Mouse (Mus musculus) heart, embryonic 12.5 days (tissue): ENCODE results near the gene Bcam. TPM values are rescaled to one million over a fixed set of nuclear protein-coding genes. Genes with fewer than 3 reads are reported as not detected.

Experiments
- ATAC-seq: fragments of 200-750 bp; cut with Nextera tagmentation; 2 replicates; pipeline ENCODE4 v1.8.0; 2017; ENCODE audit warnings: moderate TSS enrichment, moderate library complexity; ENCODE audit not compliant: insufficient number of reproducible peaks, low FRiP score
- H3K27ac ChIP-seq: fragments of 300-500 bp; sonication (generic); 2 replicates; pipeline ENCODE4 v1.5.1; 2016; ENCODE audit warnings: mild to moderate bottlenecking, moderate library complexity; ENCODE audit not compliant: poor library complexity, severe bottlenecking
- H3K27me3 ChIP-seq: fragments of 300-500 bp; sonication (generic); replicated peaks from 2 replicates; pipeline ENCODE4 v1.6.1; 2016; ENCODE audit warnings: mild to moderate bottlenecking, moderate library complexity
- H3K36me3 ChIP-seq: fragments of 300-500 bp; sonication (generic); 2 replicates; pipeline ENCODE4 v1.6.1; 2016; ENCODE audit warnings: mild to moderate bottlenecking, moderate library complexity
- H3K4me1 ChIP-seq: fragments of 300-500 bp; sonication (generic); replicated peaks from 2 replicates; pipeline ENCODE4 v1.6.1; 2016; ENCODE audit warnings: mild to moderate bottlenecking
- H3K4me2 ChIP-seq: fragments of 300-500 bp; sonication (generic); 2 replicates; pipeline ENCODE4 v1.6.1; 2016; ENCODE audit warnings: mild to moderate bottlenecking, moderate library complexity
- H3K4me3 ChIP-seq: fragments of 300-500 bp; sonication (generic); 2 replicates; pipeline ENCODE4 v1.5.1; 2016; ENCODE audit warnings: mild to moderate bottlenecking
- H3K9ac ChIP-seq: fragments of 300-500 bp; sonication (generic); 2 replicates; pipeline ENCODE4 v1.6.1; 2016; ENCODE audit warnings: mild to moderate bottlenecking, moderate library complexity
- H3K9me3 ChIP-seq: fragments of 300-500 bp; sonication (generic); replicated peaks from 2 replicates; pipeline ENCODE4 v1.6.1; 2016; ENCODE audit warnings: mild to moderate bottlenecking, moderate library complexity
- WGBS: fragments of 180-500 bp; shearing (Covaris S2); methylation state at CpG from one replicate; pipeline ENCODE4 v1.1.7; 2016; 5-methylcytosine and 5-hydroxymethylcytosine counted together
- polyA plus RNA-seq: library from polyadenylated mRNA; unstranded; fragments of >200 nt; fragmentation: Nextera tagmentation; extraction: Ambion mirVana; gene quantifications from 2 replicates; pipeline ENCODE4 v1.2.1, GENCODE M21; 2016

Gene Bcam
- polyA plus RNA-seq, 1 experiment from 2014 or later = 232 TPM

GRCm38 (mm10) chr7:19752652-19753051 is 18.2 kb downstream of the Bcam start:
- no peaks in the 10 kb centered on the region for H3K27me3 ChIP-seq
- 63% methylated on average over 8 of the region's 8 CpGs for WGBS
- no peak overlapping the region for H3K27ac ChIP-seq
- peaks cover 52% of the 10 kb centered on the region for H3K4me1 ChIP-seq
- H3K36me3 ChIP-seq = peaks cover under 1% of the 10 kb centered on the region; the same call in 1 of the 2 replicates
- no peak for ATAC-seq
- no peak overlapping the region for H3K9ac ChIP-seq
- H3K9me3 ChIP-seq = no peaks in the 10 kb centered on the region
- H3K4me2 ChIP-seq = no peak overlapping the region
- no peak overlapping the region for H3K4me3 ChIP-seq

- Histone ChIP-seq H3K4me3 (no peak overlapping the region), H3K4me2 (no peak overlapping the region), H3K27ac (peak overlapping the region; percentile 71; the same call in 1 of the 2 replicates), H3K4me1 (peaks cover 56% of the 10 kb centered on the region), H3K9me3 (no peaks in the 10 kb centered on the region), H3K36me3 (no peaks in the 10 kb centered on the region), H3K27me3 (no peaks in the 10 kb centered on the region), H3K9ac (no peak overlapping the region)
- WGBS = 48% methylated on average over 4 of the region's 4 CpGs
- ATAC-seq = no peak
Measured at GRCm38 (mm10) chr7:19751070-19751383, 19.8 kb downstream of the Bcam start.

- H3K27ac ChIP-seq = peak within 1 kb of the TSS; percentile 85
- peak within 1 kb of the TSS; percentile 91 for H3K4me2 ChIP-seq
- no peaks in the 10 kb centered on the region for H3K27me3 ChIP-seq
- no peaks in the 10 kb centered on the region for H3K9me3 ChIP-seq
- WGBS = 15% methylated on average over 19 of the region's 19 CpGs
- H3K9ac ChIP-seq = peak within 1 kb of the TSS; percentile 89
- H3K36me3 ChIP-seq = no peaks in the 10 kb centered on the region
- peak; percentile 76 for ATAC-seq
- H3K4me1 ChIP-seq = peaks cover 56% of the 10 kb centered on the region
- peak within 1 kb of the TSS; percentile 78 for H3K4me3 ChIP-seq
Measured at GRCm38 (mm10) chr7:19750217-19751069, 20.4 kb downstream of the Bcam start, which contains the start of gene Nectin2. Gene Nectin2 (minus strand): TSS chr7:19750483.

- WGBS = under 1% methylated on average over 46 of the region's 46 CpGs
Measured at GRCm38 (mm10) chr7:19749389-19750216, 21.2 kb downstream of the Bcam start.

GRCm38 (mm10) chr7:19748219-19749195 is 22.3 kb downstream of the Bcam start:
- Histone ChIP-seq H3K9me3 (no peaks in the 10 kb centered on the region), H3K27ac (peak overlapping the region; percentile 85), H3K4me3 (peak overlapping the region; percentile 78), H3K9ac (peak overlapping the region; percentile 89), H3K4me1 (peaks cover 59% of the 10 kb centered on the region), H3K27me3 (no peaks in the 10 kb centered on the region), H3K4me2 (peak overlapping the region; percentile 91), H3K36me3 (peaks cover 5% of the 10 kb centered on the region)
- peak; percentile 2 for ATAC-seq
- 1% methylated on average over 32 of the region's 32 CpGs for WGBS

More at GRCm38 (mm10) chr7:19749389-19750216, 21.2 kb downstream of the Bcam start:
- H3K9ac ChIP-seq = peak overlapping the region; percentile 89
- peak overlapping the region; percentile 78 for H3K4me3 ChIP-seq
- H3K9me3 ChIP-seq = no peaks in the 10 kb centered on the region
- no peaks in the 10 kb centered on the region for H3K27me3 ChIP-seq
- H3K4me1 ChIP-seq = peaks cover 58% of the 10 kb centered on the region
- H3K36me3 ChIP-seq = no peaks in the 10 kb centered on the region
- H3K4me2 ChIP-seq = peak overlapping the region; percentile 91
- peak overlapping the region; percentile 85 for H3K27ac ChIP-seq
- peak; percentile 93 for ATAC-seq

- ATAC-seq = no peak
- Histone ChIP-seq H3K9ac (peak overlapping the region; percentile 89), H3K4me2 (peak overlapping the region; percentile 91), H3K4me1 (peaks cover 56% of the 10 kb centered on the region), H3K36me3 (peaks cover 11% of the 10 kb centered on the region), H3K27ac (peak overlapping the region; percentile 49), H3K27me3 (no peaks in the 10 kb centered on the region), H3K9me3 (no peaks in the 10 kb centered on the region), H3K4me3 (peak overlapping the region; percentile 78)
- WGBS = 7% methylated on average over 25 of the region's 25 CpGs
Measured at GRCm38 (mm10) chr7:19747420-19748218, 23.2 kb downstream of the Bcam start.

GRCm38 (mm10) chr7:19746426-19747201 is 24.2 kb downstream of the Bcam start:
- Histone ChIP-seq H3K36me3 (peaks cover 18% of the 10 kb centered on the region), H3K9me3 (no peaks in the 10 kb centered on the region), H3K4me3 (peak overlapping the region; percentile 78), H3K9ac (peak overlapping the region; percentile 89), H3K27ac (peak overlapping the region; percentile 49), H3K27me3 (no peaks in the 10 kb centered on the region), H3K4me1 (peaks cover 66% of the 10 kb centered on the region), H3K4me2 (peak overlapping the region; percentile 91)
- no peak for ATAC-seq
- 29% methylated on average over 5 of the region's 6 CpGs for WGBS

- Histone ChIP-seq H3K9me3 (no peaks in the 10 kb centered on the region), H3K27me3 (no peaks in the 10 kb centered on the region), H3K36me3 (peaks cover 24% of the 10 kb centered on the region), H3K9ac (no peak overlapping the region), H3K4me2 (peak overlapping the region; percentile 91; the same call in 1 of the 2 replicates), H3K27ac (no peak overlapping the region), H3K4me1 (peaks cover 67% of the 10 kb centered on the region), H3K4me3 (no peak overlapping the region)
- ATAC-seq = no peak
- WGBS = 57% methylated on average over 9 of the region's 10 CpGs
Measured at GRCm38 (mm10) chr7:19745971-19746370, 24.8 kb downstream of the Bcam start.

GRCm38 (mm10) chr7:19744590-19745385 is 26.0 kb downstream of the Bcam start:
- no peaks in the 10 kb centered on the region for H3K9me3 ChIP-seq
- 0 out of 2 replicates have a peak, but pooled peaks have one; percentile 3 for ATAC-seq
- peak overlapping the region; percentile 46 for H3K4me2 ChIP-seq
- H3K27me3 ChIP-seq = no peaks in the 10 kb centered on the region
- H3K4me3 ChIP-seq = peak overlapping the region; percentile 4; the same call in 1 of the 2 replicates
- WGBS = 26% methylated on average over 14 of the region's 14 CpGs
- H3K27ac ChIP-seq = peak overlapping the region; percentile 74
- H3K9ac ChIP-seq = peak overlapping the region; percentile 54
- peaks cover 66% of the 10 kb centered on the region for H3K4me1 ChIP-seq
- peaks cover 32% of the 10 kb centered on the region for H3K36me3 ChIP-seq
